Mouse (Mus musculus): ENCODE results near the gene Kcnk2. TPM values are rescaled to one million over a fixed set of nuclear protein-coding genes. Genes with fewer than 3 reads are reported as not detected.

Kcnk2 gene
- total RNA-seq (2014; fragmentation: Nextera tagmentation) = not detected in 2 replicates
- total RNA-seq (2017) = not detected in 2 replicates

DNA sequence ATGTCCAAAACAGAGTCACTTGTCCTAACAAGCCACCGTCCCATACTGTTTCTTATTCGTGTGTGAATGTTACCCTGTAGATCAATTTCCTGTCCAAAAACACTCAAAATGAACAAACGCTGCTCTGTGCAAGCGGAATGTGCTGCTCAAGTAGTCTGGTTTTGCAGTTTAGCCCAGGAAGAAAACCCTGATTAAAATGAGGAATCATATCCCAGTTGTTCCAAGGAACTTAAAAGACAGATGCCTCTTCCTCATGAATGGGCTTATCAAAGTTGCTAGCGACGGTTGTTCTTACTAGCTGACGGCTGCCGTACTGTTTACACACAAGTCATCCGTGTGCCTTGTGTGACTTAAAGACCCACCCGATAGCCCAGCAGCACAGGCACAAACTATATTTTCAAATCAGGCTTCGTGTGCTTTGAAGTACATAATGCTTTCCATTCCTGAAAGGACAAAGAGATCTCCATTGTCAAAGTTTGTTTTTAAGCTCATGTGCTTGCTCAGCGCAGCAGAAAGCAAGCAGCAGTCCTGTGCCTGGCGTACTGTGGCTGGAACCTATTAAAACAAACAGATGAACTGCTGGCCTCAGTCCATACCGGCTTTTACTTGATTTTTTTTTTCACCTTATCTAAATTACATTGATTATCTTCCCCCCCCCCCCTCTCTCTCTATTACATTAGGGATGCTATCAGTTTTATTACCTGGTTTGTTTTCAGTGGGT, at the start of gene Kcnk2:
TSS of gene Kcnk2 (minus strand) at position 51 of the 721 bp plus-strand sequence.
- ATAC-seq (replicated peaks; ENCODE audit: low FRiP score, low TSS enrichment, poor library complexity, severe bottlenecking) = no peak

DNA sequence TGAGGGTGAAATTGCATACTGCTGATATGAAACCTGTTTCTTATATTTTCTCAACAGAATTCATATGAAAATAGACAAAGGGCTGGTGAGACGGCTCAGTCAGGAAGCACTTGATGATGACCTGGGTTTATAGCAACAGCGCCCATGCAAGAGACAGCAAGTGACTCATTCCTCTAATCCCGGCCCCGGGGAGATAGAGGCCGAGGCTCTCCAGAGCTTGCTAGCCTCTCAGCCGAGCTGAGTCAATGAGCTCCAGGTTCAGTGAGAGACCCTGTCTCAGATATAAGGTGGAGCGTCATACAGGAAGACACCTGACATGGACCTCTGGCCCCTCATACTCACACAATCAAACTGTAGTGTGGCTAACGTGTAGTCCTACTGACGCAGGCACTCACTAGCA, 38.7 kb upstream of the Kcnk2 start:
- ATAC-seq (replicated peaks; ENCODE audit: low FRiP score, low TSS enrichment, poor library complexity, severe bottlenecking) = no peak

DNA sequence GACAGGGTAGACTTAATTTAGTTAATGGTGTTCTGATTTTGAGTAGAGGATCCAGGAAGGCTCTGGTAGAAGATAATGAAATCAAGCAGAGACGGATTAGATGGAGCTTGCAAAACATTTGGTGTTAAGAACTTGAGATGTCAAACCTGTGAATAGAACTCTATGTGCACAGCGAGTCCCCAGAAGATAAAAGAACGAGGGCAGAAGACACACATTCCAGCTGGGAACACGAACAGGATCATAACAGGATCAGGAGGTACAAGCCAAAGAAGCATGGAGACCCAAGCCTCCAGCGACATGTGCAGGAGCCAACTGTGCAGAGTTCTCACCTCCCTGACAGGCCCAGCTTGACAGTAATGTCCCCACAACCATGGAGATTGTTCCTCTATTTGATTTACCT, 35.1 kb upstream of the Kcnk2 start:
- ATAC-seq (replicated peaks; ENCODE audit: low FRiP score, low TSS enrichment, poor library complexity, severe bottlenecking) = no peak

DNA sequence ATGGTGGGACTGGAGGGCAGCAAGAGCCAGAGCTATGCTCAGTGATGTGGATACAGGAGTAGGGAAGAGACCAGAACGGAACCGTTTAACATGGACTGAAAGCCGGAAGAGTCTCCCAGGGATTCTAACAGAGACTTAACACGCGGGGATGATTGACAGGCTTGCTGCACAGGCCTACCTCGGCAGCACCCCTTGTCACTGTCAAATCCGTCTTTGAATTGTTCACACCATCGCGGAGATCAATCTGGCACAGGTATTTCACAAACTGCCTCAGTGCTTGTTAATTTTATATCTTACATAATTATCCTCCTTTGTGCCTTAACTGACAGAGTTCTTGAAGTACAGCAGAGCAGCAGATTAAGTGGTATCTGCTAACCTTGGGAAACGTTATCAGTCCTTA, 33.4 kb upstream of the Kcnk2 start:
- ATAC-seq (replicated peaks; ENCODE audit: low FRiP score, low TSS enrichment, poor library complexity, severe bottlenecking) = no peak

DNA sequence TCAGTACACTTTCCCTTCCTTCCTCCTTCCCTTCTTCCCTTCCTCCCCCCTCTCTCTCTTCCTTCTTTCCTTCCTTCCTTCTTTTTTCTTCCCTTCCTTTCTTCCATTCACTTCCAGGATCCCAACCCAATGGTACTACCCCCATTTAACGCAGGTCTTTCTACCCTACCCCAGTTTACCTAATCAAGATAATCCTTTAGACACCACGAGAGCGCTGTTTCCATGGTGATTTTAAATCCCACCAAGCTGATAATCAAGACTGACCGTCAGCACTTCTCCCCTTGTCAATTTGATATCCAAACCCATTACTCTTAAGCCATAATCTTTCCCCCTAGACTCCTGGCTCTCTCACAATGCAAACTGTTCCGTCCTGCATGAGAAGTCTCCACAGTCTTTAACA, 29.4 kb upstream of the Kcnk2 start:
- ATAC-seq (replicated peaks; ENCODE audit: low FRiP score, low TSS enrichment, poor library complexity, severe bottlenecking) = no peak

DNA sequence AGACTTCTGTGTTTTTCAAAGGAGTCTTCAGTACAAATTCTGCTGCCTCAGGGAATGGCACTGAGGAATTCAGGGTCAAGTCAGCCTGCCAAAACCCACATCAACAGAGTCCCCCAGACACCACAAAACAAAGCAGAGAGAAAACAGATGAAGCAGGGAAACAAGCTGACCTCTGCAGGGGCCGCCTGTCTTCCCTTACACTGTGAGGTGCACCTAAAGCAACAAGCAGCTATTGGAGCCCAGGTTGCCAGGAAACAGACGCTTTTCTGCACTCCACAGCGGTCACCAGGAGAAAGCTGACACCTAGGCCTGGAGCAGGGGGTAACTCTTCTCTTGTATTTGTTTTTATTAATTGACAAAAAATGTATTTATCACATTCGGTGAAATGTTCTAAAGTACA, 28.5 kb upstream of the Kcnk2 start:
- ATAC-seq (replicated peaks; ENCODE audit: low FRiP score, low TSS enrichment, poor library complexity, severe bottlenecking) = no peak

DNA sequence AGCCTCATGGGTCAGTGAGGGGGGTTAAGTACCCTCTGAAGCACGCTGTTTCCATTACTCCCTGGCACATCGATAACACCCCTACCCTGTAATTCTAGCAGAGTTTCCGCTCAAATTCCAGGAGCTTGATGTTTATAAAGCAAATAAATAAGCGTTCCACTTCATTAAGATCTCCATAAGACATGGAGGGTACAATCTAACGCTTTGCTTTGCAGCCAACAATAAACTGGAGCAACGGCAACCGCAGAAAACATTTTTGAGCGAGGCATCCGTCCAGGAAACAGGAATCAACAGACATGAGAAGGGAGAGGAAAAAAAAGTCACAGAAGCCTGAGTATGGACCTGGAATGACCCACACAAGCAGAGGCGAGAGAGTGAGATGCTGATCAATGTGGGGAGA, 27.5 kb upstream of the Kcnk2 start:
- no peak for ATAC-seq (replicated peaks; ENCODE audit: low FRiP score, low TSS enrichment, poor library complexity, severe bottlenecking)

DNA sequence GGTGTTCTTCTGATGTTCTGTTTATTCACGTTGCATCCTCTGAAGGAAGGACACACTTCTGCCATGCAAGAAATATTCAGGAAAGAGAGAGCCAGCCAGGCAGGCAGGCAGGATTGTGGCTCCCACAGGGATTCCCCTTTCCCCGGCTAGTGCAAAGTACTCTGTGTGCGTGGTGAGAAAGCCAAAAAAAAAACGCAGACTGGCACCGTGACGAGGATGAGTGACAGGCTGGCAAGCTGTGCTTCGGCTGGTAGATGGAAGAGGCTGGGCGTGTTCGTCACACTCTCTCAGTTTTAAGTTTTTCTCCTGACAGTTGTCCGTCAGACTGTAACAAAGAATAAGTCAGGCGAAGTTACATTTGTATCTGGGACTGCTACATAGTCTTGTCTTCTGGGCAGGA, 24.2 kb upstream of the Kcnk2 start:
- no peak for ATAC-seq (replicated peaks; ENCODE audit: low FRiP score, low TSS enrichment, poor library complexity, severe bottlenecking)

DNA sequence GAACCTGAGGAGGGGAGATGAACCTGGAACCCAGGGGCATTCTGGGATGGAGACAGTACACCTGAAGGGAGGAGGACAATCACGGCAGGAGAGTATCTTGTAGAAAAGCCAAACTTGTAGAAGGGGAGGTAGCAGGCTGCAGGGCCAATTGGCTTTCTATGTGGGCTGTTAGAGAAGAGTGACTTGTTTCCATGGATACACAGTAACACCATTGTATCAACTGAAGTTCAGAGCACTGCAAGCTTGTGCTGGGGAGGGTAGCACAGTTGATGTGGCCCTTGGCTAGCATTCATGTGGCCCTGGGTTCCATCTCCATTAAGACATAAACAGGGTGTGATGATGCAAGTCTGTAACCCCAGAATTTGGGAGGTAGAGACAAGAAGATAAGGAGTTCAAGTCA, 17.8 kb upstream of the Kcnk2 start:
- no peak for ATAC-seq (replicated peaks; ENCODE audit: low FRiP score, low TSS enrichment, poor library complexity, severe bottlenecking)

DNA sequence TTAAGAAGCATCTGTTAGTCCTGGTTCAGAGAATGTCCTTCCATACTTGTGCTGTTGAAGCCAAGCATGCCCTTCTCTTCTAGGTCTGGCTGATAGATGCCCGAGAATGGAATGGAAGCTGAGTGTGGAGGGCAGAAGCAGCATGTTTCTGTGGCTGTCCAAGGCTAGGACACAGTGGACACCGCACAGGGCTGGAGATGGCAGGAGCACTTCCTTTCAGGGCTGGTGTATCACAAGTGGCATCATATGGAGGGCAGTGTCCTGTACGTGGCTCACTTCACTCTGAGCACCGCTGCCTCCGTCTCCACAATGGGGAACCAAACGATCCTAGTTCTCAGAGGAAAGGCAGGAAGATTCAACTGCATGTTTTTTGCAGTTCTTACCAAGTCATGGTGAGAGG, 7.8 kb upstream of the Kcnk2 start:
- ATAC-seq (replicated peaks; ENCODE audit: low FRiP score, low TSS enrichment, poor library complexity, severe bottlenecking) = no peak

DNA sequence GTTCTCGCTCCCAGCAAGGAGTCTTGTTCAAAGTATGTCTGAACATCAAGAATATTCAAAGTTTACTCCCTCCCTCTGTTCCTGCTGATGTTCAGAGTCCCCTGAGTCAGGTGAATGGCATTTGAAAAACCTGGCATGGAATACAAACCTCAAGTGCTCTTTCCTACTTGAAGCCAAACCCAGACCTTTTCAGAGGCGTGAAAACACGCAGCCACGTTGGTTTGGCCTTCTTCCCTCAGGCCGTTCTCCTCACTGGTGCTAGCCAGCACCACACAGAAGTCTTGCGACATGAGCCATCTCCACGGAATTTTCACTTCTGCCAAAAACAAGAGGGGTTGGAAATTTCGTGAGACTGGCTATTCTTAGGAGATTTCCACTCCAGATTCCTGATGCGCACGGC, 3.1 kb upstream of the Kcnk2 start:
- no peak for ATAC-seq (replicated peaks; ENCODE audit: low FRiP score, low TSS enrichment, poor library complexity, severe bottlenecking)

DNA sequence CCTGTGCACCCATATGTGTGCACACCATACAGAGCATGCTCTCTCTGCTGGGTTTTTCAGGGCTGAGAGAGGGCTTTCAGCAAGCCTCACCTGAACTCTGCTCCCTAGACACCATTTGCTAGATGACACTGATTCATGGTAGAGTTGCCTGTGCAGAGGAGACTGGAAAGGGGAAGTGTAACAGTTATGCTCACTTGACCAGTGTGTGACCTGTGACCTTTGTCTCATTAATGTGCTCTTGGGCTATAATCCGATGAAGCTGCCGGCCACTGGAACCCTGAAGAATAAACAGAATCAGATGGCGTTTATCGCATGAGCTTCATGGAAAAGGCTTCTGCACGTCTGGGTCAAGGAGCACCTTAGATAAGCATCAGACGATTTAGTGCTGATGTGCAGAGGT, 1.5 kb upstream of the Kcnk2 start:
- no peak for ATAC-seq (replicated peaks; ENCODE audit: low FRiP score, low TSS enrichment, poor library complexity, severe bottlenecking)

DNA sequence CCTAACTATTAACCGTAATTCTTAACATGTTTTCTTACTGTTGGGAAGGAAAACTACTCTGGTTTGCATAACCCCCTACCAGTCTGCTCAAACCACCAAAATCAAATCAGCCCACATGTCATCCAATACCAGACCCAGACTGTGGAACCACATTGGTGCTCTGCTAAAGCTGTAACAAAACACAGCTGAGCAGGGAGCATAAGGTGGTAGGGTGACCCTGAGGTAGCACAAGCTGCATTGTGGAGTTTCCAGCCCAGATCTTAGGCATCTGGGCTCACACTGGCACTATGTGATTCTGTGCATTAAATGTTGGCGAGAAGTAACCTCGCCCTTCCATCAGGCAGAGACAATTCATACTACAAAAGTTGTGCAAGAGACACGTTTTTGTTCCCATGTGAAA, 1.1 kb upstream of the Kcnk2 start:
- no peak for ATAC-seq (replicated peaks; ENCODE audit: low FRiP score, low TSS enrichment, poor library complexity, severe bottlenecking)

DNA sequence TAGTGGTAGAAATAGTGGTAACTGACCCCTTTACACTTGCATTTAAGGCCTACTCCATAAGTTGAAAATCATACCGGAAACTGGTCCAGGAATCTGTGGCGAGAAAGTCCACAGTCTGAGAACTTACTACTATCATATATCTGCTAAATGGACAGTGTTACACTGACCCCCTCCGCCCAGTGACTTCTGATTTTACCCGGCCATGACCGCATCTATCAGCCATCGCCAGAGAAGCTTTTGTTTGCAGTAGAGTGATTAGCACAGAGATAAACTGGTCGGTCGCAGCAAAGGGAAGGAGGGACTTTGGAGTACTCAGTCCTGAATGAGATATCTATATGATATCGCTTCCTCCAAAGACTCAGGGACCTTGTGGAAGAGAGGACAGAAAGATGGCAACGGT, 15.2 kb downstream of the Kcnk2 start:
- no peak for ATAC-seq (replicated peaks; ENCODE audit: low FRiP score, low TSS enrichment, poor library complexity, severe bottlenecking)

DNA sequence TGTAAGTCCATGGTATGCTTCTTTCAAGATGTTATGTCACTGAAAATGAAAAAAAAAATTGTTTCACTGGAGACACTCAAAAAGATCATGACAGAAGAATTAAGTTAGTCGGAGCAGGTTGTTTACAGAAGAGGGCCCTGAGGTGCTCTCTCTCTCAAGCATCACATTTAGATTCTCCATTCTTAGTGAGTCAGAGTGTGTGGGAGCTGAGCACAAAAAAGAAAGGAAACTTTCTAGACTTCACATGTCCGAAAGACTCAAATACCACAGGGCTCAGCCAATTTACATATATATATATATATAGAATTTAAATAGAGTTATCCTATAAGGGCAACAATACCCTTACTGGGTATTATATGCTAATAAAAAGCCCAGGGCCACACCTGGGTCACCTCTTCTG, 15.9 kb downstream of the Kcnk2 start:
- no peak for ATAC-seq (replicated peaks; ENCODE audit: low FRiP score, low TSS enrichment, poor library complexity, severe bottlenecking)

DNA sequence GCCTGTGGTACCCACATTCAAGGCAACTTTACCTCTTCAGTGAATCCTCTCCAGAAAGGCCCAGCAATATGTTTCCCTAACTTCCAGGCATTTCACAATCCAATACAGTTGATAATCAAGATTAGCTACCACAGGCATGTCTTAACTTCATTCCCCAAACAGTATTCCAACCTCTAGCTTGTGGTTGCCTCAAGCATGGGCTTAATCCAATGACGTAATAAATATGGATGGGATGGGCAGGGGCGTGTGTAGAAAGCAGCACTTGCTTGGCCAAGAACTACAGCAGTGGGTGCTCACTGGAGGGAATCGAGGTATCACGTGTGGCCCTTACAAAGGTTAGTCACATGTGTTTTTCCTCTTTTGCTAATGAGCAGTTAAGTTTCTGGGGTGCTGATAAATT, 34.4 kb downstream of the Kcnk2 start:
- ATAC-seq (replicated peaks; ENCODE audit: low FRiP score, low TSS enrichment, poor library complexity, severe bottlenecking) = no peak

DNA sequence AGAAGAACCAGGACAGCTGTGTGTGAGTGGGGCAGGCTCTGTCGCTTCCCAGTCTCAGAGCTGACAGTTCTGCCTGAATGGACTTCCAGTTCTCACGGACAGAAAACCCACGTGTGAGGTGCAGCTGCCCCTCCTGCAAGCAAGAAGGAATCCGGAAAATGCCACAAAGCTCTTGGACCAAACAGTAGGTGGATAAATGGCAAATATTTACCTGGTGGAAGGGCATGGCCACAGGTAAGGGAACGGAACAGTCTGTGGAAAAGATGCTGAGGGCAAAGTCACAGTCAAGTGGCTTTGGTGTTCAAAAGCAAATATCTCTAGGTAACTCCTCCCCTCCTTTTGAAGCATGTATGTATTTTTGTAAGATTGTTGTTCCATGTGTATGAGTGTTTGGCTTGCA, 37.9 kb downstream of the Kcnk2 start:
- ATAC-seq (replicated peaks; ENCODE audit: low FRiP score, low TSS enrichment, poor library complexity, severe bottlenecking) = no peak

DNA sequence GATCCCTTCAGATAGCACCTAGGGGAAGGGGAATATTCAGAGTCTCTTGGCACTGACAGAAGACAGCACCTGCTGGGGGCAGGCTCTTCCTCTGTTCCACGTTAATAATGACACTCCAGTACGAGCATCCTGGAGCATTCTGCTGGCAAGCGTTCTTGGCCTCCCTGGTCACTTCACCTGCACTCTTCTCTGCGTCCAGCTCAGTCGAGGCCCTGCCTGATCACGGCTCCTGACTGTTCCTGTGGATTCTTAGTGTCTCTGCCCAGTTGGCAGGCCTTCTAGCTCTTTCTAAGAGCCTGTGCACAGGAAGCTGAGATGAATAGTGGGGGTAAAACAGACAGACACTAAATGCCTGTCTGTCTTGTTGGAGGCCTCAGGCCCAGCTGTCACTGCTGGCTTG, 39.5 kb downstream of the Kcnk2 start:
- ATAC-seq (replicated peaks; ENCODE audit: low FRiP score, low TSS enrichment, poor library complexity, severe bottlenecking) = no peak

DNA sequence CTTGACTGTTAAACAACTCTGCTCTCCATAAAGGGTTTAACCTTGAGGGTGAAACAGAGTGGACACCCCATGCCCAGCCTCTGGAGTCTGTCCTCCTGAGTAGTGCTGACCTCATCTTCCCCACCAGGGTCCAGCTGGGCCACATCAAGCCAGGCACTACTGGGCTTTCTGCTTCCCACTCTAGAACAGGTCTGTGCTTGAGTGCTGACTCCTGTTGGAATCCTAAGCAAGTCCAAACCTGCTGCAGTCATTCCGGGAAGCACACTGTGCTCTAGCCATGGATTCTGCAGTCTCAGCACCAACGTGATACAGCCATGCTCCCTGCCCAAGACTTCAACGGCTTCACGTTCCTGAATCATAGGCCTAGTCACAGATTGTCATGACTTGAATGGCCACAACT, 42.4 kb downstream of the Kcnk2 start:
- no peak for ATAC-seq (replicated peaks; ENCODE audit: low FRiP score, low TSS enrichment, poor library complexity, severe bottlenecking)

DNA sequence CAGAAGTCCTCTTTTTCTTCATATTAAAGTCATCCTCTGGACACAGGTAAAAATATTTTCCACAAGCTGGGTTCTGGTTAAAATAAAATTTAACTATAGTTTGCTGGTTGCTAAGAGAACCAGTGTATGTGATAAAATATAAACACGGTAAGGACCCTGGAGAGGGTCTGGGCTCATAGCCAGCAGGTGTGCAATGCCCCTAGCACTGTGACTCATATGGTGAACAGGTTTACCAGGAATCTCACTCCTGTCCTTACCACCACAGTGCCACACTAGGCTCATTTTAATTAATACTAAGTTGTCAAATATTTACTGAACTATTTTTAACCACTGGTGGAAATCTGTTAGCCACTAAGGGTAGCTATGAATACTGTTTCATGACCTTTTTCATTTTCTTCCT, 48.2 kb downstream of the Kcnk2 start:
- no peak for ATAC-seq (replicated peaks; ENCODE audit: low FRiP score, low TSS enrichment, poor library complexity, severe bottlenecking)

DNA sequence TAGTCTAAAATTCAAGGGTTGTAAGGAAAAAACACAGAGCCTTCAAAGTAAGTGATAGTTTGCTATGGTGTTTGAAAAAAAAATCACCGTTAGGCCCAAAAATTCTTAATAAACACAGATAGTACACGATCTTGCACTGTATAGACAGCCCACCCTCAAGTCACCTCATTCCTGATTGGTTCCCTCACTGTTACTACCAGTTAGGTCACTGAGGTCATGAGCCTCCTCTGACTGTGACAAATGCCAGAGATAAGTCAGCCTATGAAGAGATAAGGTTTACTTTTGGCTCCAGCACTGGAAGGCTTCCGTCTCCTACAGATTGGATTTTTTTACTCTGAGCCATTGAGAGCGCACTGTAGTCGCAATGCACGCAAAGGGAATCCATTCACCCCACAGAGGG, 50.3 kb downstream of the Kcnk2 start:
- no peak for ATAC-seq (replicated peaks; ENCODE audit: low FRiP score, low TSS enrichment, poor library complexity, severe bottlenecking)

DNA sequence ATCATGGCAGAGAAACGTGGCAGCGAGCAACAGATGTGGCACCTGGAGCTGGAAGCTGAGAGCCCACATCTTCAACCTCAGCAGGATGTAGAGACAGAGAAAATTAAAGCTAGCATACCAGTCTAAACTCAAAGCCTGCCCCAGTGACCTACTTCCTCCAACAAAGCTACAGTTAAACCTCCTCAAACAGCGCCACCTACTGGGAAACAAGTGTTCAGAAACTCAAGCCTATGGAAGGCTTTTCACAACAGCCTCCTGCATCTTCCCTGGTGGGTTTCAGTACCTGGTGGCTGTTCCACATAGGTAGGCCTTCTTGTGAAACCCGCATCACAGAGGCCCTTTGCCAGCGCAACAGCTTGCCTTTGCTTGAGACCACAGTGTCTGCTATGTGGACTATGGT, 52.9 kb downstream of the Kcnk2 start:
- ATAC-seq (replicated peaks; ENCODE audit: low FRiP score, low TSS enrichment, poor library complexity, severe bottlenecking) = no peak

All from megakaryocyte-erythroid progenitor cell, adult 5-6 weeks (primary cell).